Mouse (Mus musculus) bone marrow macrophage, adult 2 months (primary cell): ENCODE measurements at regions not wholly inside any gene's neighbourhood (a gene's known extent, or its start where the extent isn't known, plus 50 kb on each side); places are given as distances from the start of the nearest gene placed in this dataset.

ENCODE experiments used
- H3K27ac ChIP-seq: 2 replicates; pipeline ENCODE4 v1.5.1; 2012; ENCODE audit warnings: low read depth, low read length; ENCODE audit not compliant: insufficient read depth
- H3K4me1 ChIP-seq: 2 replicates; pipeline ENCODE4 v1.6.1; 2012; ENCODE audit warnings: low read length; ENCODE audit not compliant: control insufficient read depth, insufficient read depth
- H3K4me3 ChIP-seq: 2 replicates; pipeline ENCODE4 v1.5.1; 2012; ENCODE audit warnings: mild to moderate bottlenecking, low read length, moderate library complexity; ENCODE audit not compliant: insufficient read depth
- CTCF ChIP-seq: IDR thresholded peaks from 2 replicates; pipeline ENCODE4 v1.5.1; 2012; ENCODE audit warnings: low read depth, mild to moderate bottlenecking, low read length, moderate library complexity
- POLR2A ChIP-seq: IDR thresholded peaks from 2 replicates; pipeline ENCODE4 v1.6.1; 2012; ENCODE audit warnings: mild to moderate bottlenecking, low read depth, low read length, borderline replicate concordance

DNA sequence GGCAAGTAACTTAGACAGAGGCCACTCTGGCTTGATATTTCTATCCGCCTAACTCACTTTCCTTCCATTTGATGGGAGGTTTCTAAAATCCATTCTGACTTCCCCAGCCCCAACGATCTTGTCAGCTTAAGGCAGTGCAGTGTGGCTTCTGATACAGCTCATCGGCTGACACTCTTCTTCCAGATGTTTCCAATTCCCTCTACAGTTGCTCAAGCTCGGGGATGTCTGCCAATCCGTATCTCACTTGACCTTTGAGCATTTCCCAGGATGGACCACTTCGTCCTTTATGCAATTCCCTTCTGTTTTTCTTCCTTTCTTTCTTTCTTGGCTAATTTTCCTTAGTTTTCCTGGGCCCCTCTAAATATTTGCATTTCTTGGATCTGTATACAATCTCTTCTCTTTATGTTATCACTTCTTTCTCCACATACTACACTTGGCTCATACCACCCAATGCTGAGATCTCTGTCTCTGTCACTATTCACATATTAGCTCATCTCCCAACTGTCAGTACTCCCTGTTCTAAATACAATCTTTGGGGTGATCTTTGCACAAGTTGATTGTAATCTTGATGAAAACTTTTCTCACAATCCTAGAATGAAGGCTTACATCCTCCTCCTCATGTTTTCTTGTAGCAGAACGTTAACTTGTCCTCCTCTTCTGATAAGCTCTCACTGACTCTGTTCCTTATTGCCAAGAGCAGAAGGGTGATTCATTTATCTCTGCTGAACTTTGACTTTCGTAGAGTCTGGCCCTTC is 2636.5 kb upstream of the Gm7489 start:
- Histone ChIP-seq H3K4me1 (no peaks in the 10 kb centered on the region), H3K4me3 (no peak overlapping the region), H3K27ac (no peak overlapping the region)
- TF ChIP-seq CTCF, result no peak
- no peak for TF ChIP-seq POLR2A

- no peak overlapping the region for H3K4me3 ChIP-seq
- no peak overlapping the region for H3K27ac ChIP-seq
- TF ChIP-seq POLR2A, result no peak
- no peak for TF ChIP-seq CTCF
- no peaks in the 10 kb centered on the region for H3K4me1 ChIP-seq
These were observed 2636.0 kb upstream of the Gm7489 start for GRCm38 (mm10) chr15:51248789-51249040.

GRCm38 (mm10) chr15:51254143-51254542 is 2630.6 kb upstream of the Gm7489 start:
- H3K4me3 ChIP-seq, result no peak overlapping the region
- H3K4me1 ChIP-seq, result peaks cover 4% of the 10 kb centered on the region; the same call in 1 of the 2 replicates
- TF ChIP-seq POLR2A, result no peak
- TF ChIP-seq CTCF, result no peak
- H3K27ac ChIP-seq, result no peak overlapping the region

DNA sequence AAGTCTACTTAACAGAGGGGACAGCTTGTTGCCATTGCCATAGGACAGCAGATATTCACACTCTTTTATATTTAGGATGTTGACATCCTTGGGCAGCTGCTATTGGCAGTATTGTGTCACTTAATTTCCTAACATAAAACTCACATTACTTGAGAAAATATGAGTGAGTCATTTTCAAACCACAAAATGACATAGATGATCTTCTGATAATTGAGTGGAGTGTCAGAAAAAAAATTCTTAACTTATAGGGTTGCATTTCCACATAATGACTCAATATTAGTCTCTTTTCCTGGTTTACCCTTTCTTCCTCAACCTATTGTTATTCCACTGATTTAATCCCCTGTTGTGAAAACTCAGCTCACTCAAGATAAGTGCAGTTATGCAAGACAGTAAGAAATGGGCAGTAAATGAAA is 2629.5 kb upstream of the Gm7489 start:
- Histone ChIP-seq H3K27ac (no peak overlapping the region), H3K4me1 (peaks cover 4% of the 10 kb centered on the region; the same call in 1 of the 2 replicates), H3K4me3 (no peak overlapping the region)
- TF ChIP-seq POLR2A (no peak), CTCF (no peak)

DNA sequence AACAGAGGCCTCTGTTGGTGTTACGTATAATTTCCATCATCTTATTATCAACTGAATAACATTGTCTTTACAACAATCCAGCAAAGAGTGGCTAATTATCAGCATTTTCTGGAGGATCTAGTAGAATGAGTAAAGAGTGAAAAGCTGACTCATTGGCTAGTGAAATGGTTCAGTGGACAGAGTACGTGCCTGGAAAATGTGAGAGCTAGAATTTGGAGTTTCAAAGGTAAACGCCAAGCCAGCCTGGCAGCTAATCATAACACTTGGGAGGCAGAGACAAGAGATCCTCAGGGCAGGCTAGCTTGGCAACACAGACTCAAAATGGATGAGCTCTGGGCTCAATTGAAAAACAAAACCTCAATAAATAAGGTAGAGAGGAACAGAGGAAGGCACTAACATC is 2628.0 kb upstream of the Gm7489 start:
- no peak overlapping the region for H3K27ac ChIP-seq
- TF ChIP-seq CTCF, result no peak
- no peak for TF ChIP-seq POLR2A
- H3K4me1 ChIP-seq, result peaks cover 4% of the 10 kb centered on the region; the same call in 1 of the 2 replicates
- H3K4me3 ChIP-seq, result no peak overlapping the region

DNA sequence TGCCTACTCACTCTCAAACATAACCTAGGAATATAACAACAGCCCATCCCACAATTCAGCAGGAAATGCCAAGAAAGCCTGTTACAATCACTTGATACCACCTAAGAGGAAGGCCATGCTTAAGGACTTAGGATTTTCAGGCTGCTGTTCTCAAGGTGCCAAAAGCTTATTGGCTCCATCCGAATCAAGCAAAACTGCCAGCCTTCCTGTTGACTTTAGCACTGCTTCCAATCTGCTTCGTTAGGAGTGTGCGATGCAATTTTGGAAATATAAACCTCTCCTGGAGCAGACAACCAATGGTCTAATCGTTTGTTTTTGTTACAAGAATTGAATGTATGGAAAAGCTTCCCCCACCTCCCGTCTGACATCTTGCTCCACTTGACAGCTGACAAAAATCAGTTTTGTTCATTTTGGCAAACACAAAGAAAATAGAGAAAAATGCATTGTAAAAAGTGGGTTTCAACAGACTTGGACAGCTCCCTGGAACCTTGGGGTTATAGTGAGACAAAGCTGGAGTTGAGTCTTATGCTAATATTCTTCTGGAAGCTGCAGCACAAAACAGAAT is 2620.0 kb upstream of the Gm7489 start:
- H3K4me3 ChIP-seq, result no peak overlapping the region
- TF ChIP-seq CTCF (no peak), POLR2A (no peak)
- H3K4me1 ChIP-seq, result no peaks in the 10 kb centered on the region
- no peak overlapping the region for H3K27ac ChIP-seq

GRCm38 (mm10) chr15:51265971-51266370 is 2618.7 kb upstream of the Gm7489 start:
- Histone ChIP-seq H3K4me3 (no peak overlapping the region), H3K27ac (no peak overlapping the region), H3K4me1 (no peaks in the 10 kb centered on the region)
- TF ChIP-seq POLR2A (no peak), CTCF (no peak)

GRCm38 (mm10) chr15:51271632-51272312 is 2612.9 kb upstream of the Gm7489 start:
- Histone ChIP-seq H3K4me3 (no peak overlapping the region), H3K27ac (no peak overlapping the region), H3K4me1 (no peaks in the 10 kb centered on the region)
- TF ChIP-seq CTCF (no peak), POLR2A (no peak)

DNA sequence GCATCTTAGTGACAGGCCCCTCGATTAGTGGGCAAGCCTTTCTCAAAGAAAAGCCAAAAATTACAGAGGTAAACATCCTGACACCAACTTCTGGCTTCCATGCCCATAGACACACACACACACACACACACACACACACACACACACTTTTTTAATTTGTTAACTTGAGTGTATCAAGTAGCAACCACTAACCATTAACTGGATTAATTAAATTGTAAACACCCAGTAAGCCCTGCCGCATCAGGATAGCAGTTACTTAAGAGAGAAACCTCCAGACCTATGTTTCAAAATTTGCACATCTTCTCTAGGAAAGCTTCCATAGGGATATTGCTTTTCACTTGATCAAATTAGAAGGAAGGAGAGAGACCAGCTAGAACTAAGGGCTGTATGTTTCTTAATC is 2599.4 kb upstream of the Gm7489 start:
- TF ChIP-seq CTCF (no peak), POLR2A (no peak)
- Histone ChIP-seq H3K4me1 (no peaks in the 10 kb centered on the region), H3K4me3 (no peak overlapping the region), H3K27ac (no peak overlapping the region)

DNA sequence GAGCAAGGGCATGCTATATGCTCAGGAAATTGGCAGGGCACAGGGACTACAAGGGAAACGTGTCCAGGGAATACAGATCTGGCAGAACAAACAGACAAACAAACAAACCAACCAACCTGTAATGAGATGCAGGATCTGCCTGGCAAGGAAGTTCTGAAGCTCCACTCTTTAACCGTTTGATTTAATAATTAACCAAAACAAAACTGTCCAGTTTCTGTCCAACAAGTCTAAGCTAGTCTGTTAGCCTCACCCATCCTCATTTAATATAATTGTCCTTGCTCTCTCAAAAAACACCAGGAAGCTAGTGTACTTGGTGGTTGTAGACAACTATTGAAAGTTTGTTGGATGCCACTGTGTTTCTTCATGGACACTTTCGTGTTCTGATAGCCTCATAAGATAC is 2598.4 kb upstream of the Gm7489 start:
- TF ChIP-seq POLR2A (no peak), CTCF (no peak)
- no peak overlapping the region for H3K4me3 ChIP-seq
- H3K4me1 ChIP-seq, result no peaks in the 10 kb centered on the region
- H3K27ac ChIP-seq, result no peak overlapping the region
